Mouse (Mus musculus) CH12.LX (cell line): ENCODE measurements at regions not wholly inside any gene's neighbourhood (a gene's known extent, or its start where the extent isn't known, plus 50 kb on each side); places are given as distances from the start of the nearest gene placed in this dataset.
A peak's percentile ranks its signal among the peaks of the same experiment; 100 is the strongest.

Experiments
- DNase-seq: peaks from one replicate; pipeline ENCODE4 v3.0.0-alpha.2; 2013; ENCODE audit errors: extremely low read depth
- H3K27ac ChIP-seq: 2 replicates; pipeline ENCODE4 v1.5.1; 2012; ENCODE audit warnings: low read depth, mild to moderate bottlenecking, control low read depth, moderate library complexity; ENCODE audit not compliant: insufficient read depth
- H3K27me3 ChIP-seq: replicated peaks from 2 replicates; pipeline ENCODE3; 2012; ENCODE audit warnings: inconsistent platforms
- H3K36me3 ChIP-seq, 2 experiments: replicated peaks in 1 of 2; 2 replicates each; pipeline versions ENCODE3 to v1.6.1; 2012; ENCODE audit warnings: inconsistent platforms in 1 of 2, low read length in 1 of 2, mild to moderate bottlenecking in 1 of 2, mixed read lengths in 1 of 2, moderate library complexity in 1 of 2; ENCODE audit not compliant: control insufficient read depth in 1 of 2, insufficient read depth in 1 of 2
- H3K4me1 ChIP-seq, 2 experiments: 2 replicates each; pipeline ENCODE4 v1.6.1; 2012; ENCODE audit warnings: inconsistent platforms in 1 of 2, moderate library complexity in 1 of 2; ENCODE audit not compliant: insufficient read depth in 2 of 2, control insufficient read depth in 1 of 2
- H3K4me2 ChIP-seq: 2 replicates; pipeline ENCODE4 v1.6.1; 2012; ENCODE audit warnings: low read depth, mild to moderate bottlenecking, control low read depth; ENCODE audit not compliant: poor library complexity, insufficient read depth, severe bottlenecking
- H3K4me3 ChIP-seq, 3 experiments: fragments of 150-350 bp in 1 of 3; sonication (generic) in 1 of 3; replicated peaks in 1 of 3; 2 replicates each; pipeline versions ENCODE3 to v1.5.1; 2011 to 2012; ENCODE audit warnings: low read depth in 2 of 3, low read length in 2 of 3, mild to moderate bottlenecking in 2 of 3, moderate library complexity in 2 of 3, control low read depth in 1 of 3, improper control_type of control experiment in 1 of 3, inconsistent platforms in 1 of 3, mixed read lengths in 1 of 3; ENCODE audit not compliant: poor library complexity in 1 of 3
- H3K79me2 ChIP-seq: replicated peaks from 2 replicates; pipeline ENCODE4 v1.6.1; 2012; ENCODE audit warnings: mild to moderate bottlenecking, moderate library complexity; ENCODE audit not compliant: control insufficient read depth, poor library complexity, insufficient read depth, severe bottlenecking; ENCODE audit errors: extremely low read depth
- H3K9ac ChIP-seq: 2 replicates; pipeline ENCODE4 v1.6.1; 2012; ENCODE audit warnings: low read depth, mild to moderate bottlenecking, control low read depth, moderate library complexity; ENCODE audit not compliant: insufficient read depth
- H3K9me3 ChIP-seq: replicated peaks from 2 replicates; pipeline ENCODE3; 2012; ENCODE audit warnings: low read length, inconsistent platforms, mixed read lengths
- BHLHE40 ChIP-seq: IDR thresholded peaks from 2 replicates; pipeline ENCODE4 v1.6.1; 2011; ENCODE audit warnings: mild to moderate bottlenecking, low read depth, low read length, improper control_type of control experiment
- CHD1 ChIP-seq: IDR thresholded peaks from 2 replicates; pipeline ENCODE4 v1.6.1; 2012; ENCODE audit warnings: low read depth, low read length, improper control_type of control experiment, inconsistent platforms
- CHD2 ChIP-seq: IDR thresholded peaks from 2 replicates; pipeline ENCODE4 v1.6.1; 2011; ENCODE audit warnings: low read length, improper control_type of control experiment
- CTCF ChIP-seq, 2 experiments: IDR thresholded peaks in 1 of 2; conservative IDR thresholded peaks in 1 of 2; 2 replicates each; pipeline ENCODE4 v1.5.1; 2011 to 2012; ENCODE audit warnings: low read depth in 2 of 2, low read length in 2 of 2, improper control_type of control experiment in 1 of 2, inconsistent platforms in 1 of 2, mild to moderate bottlenecking in 1 of 2, moderate library complexity in 1 of 2
- E2F4 ChIP-seq: IDR thresholded peaks from 2 replicates; pipeline ENCODE4 v1.6.1; 2011; ENCODE audit warnings: low read depth, low read length, improper control_type of control experiment; ENCODE audit not compliant: insufficient replicate concordance
- ELF1 ChIP-seq: IDR thresholded peaks from 2 replicates; pipeline ENCODE4 v1.6.1; 2014; ENCODE audit warnings: low read depth, mild to moderate bottlenecking, inconsistent platforms, low read length, improper control_type of control experiment
- GABPA ChIP-seq: IDR thresholded peaks from 2 replicates; pipeline ENCODE4 v1.6.1; 2012; ENCODE audit warnings: low read depth, low read length, improper control_type of control experiment, inconsistent platforms; ENCODE audit not compliant: insufficient replicate concordance
- HCFC1 ChIP-seq: IDR thresholded peaks from 2 replicates; pipeline ENCODE4 v1.6.1; 2012; ENCODE audit warnings: low read depth, mild to moderate bottlenecking, inconsistent platforms, low read length, improper control_type of control experiment
- JUN ChIP-seq: IDR thresholded peaks from 2 replicates; pipeline ENCODE4 v1.6.1; 2011; ENCODE audit warnings: low read depth, mild to moderate bottlenecking, low read length, improper control_type of control experiment, moderate library complexity; ENCODE audit not compliant: insufficient read depth
- JUND ChIP-seq: conservative IDR thresholded peaks from 2 replicates; pipeline ENCODE4 v1.6.1; 2011; ENCODE audit warnings: low read depth, low read length, improper control_type of control experiment
- MAFK ChIP-seq: IDR thresholded peaks from 2 replicates; pipeline ENCODE4 v1.6.1; 2011; ENCODE audit warnings: low read length, improper control_type of control experiment; ENCODE audit not compliant: insufficient replicate concordance
- MAZ ChIP-seq: IDR thresholded peaks from 2 replicates; pipeline ENCODE4 v1.6.1; 2012; ENCODE audit warnings: low read depth, mild to moderate bottlenecking, inconsistent platforms, low read length, improper control_type of control experiment, moderate library complexity
- MXI1 ChIP-seq: IDR thresholded peaks from 2 replicates; pipeline ENCODE4 v1.6.1; 2011; ENCODE audit warnings: mild to moderate bottlenecking, low read depth, low read length, improper control_type of control experiment
- NELFE ChIP-seq: IDR thresholded peaks from 2 replicates; pipeline ENCODE4 v1.6.1; 2011; ENCODE audit warnings: low read depth, low read length, improper control_type of control experiment
- PAX5 ChIP-seq: IDR thresholded peaks from 2 replicates; pipeline ENCODE4 v1.6.1; 2012; ENCODE audit warnings: low read length, inconsistent platforms, mixed read lengths
- POLR2A ChIP-seq: IDR thresholded peaks from 2 replicates; pipeline ENCODE4 v1.6.1; 2011; ENCODE audit warnings: low read depth, mild to moderate bottlenecking, improper control_type of control experiment, low read length
- POLR2AphosphoS2 ChIP-seq: IDR thresholded peaks from 2 replicates; pipeline ENCODE4 v1.6.1; 2011; ENCODE audit warnings: low read depth, low read length, improper control_type of control experiment
- RAD21 ChIP-seq: IDR thresholded peaks from 2 replicates; pipeline ENCODE4 v1.6.1; 2011; ENCODE audit warnings: low read depth, mild to moderate bottlenecking, low read length, improper control_type of control experiment, moderate library complexity
- RCOR1 ChIP-seq: conservative IDR thresholded peaks from 2 replicates; pipeline ENCODE4 v1.6.1; 2012; ENCODE audit warnings: low read depth, mild to moderate bottlenecking, inconsistent platforms, low read length, improper control_type of control experiment
- UBTF ChIP-seq: IDR thresholded peaks from 2 replicates; pipeline ENCODE4 v1.6.1; 2012; ENCODE audit warnings: low read depth, mild to moderate bottlenecking, inconsistent platforms, low read length, improper control_type of control experiment, moderate library complexity
- USF1 ChIP-seq: IDR thresholded peaks from 2 replicates; pipeline ENCODE4 v1.6.1; 2014; ENCODE audit warnings: low read depth, mild to moderate bottlenecking, inconsistent platforms, low read length, improper control_type of control experiment
- ZC3H11A ChIP-seq: IDR thresholded peaks from 2 replicates; pipeline ENCODE4 v1.6.1; 2012; ENCODE audit warnings: low read depth, mild to moderate bottlenecking, inconsistent platforms, low read length, improper control_type of control experiment
- ZKSCAN1 ChIP-seq: IDR thresholded peaks from 2 replicates; pipeline ENCODE4 v1.6.1; 2012; ENCODE audit warnings: low read depth, inconsistent platforms, low read length, improper control_type of control experiment, borderline replicate concordance
- ZNF384 ChIP-seq: IDR thresholded peaks from 2 replicates; pipeline ENCODE4 v1.6.1; 2012; ENCODE audit warnings: low read depth, low read length, improper control_type of control experiment, inconsistent platforms
- dilution Hi-C: fragments of 300-500 bp; cut with MboI; formaldehyde crosslinking; loops from 2 replicates; pipeline ENCODE4 v1.14.3; 2020; ENCODE audit warnings: low sequenced_read_pairs; ENCODE audit not compliant: extremely low pct_unique_long_range_greater_than_20kb, extremely low pct_ligation_motif_present
- in situ Hi-C: fragments of 300-500 bp; cut with MboI; formaldehyde crosslinking; loops from 3 replicates; pipeline ENCODE4 v1.14.3; 2019; ENCODE audit warnings: low sequenced_read_pairs, low pct_ligation_motif_present, low pct_unique_long_range_greater_than_20kb, mixed read lengths

GRCm38 (mm10) chr17:29430401-29430800 is 60.2 kb upstream of the Pim1 start:
- no peak for DNase-seq
- TF ChIP-seq JUN, result peak; percentile 19; the same call in 1 of the 2 replicates
- TF ChIP-seq ZKSCAN1, result no peak
- TF ChIP-seq NELFE, result no peak
- TF ChIP-seq CHD2, result 0 out of 2 replicates have a peak, but pooled peaks have one; percentile 21
- peaks cover 3 to 66% of the 10 kb centered on the region in 2 experiments for H3K36me3 ChIP-seq
- H3K9ac ChIP-seq, result no peak overlapping the region
- in situ Hi-C loops (loop anchor here (5.0 kb wide), 1 partner anchor 33 kb away; no protein-coding TSS in a partner anchor), dilution Hi-C loops (no loop called here)
- H3K27me3 ChIP-seq, result no peaks in the 10 kb centered on the region
- H3K4me3 ChIP-seq, result no peak overlapping the region
- H3K27ac ChIP-seq, result no peak overlapping the region
- no peak overlapping the region for H3K4me2 ChIP-seq
- peaks cover 24 to 65% of the 10 kb centered on the region in 2 experiments for H3K4me1 ChIP-seq
- H3K79me2 ChIP-seq, result peaks cover 16% of the 10 kb centered on the region
- peaks cover 4% of the 10 kb centered on the region for H3K9me3 ChIP-seq

- Histone ChIP-seq H3K4me2 (no peak overlapping the region), H3K27ac (no peak overlapping the region), H3K27me3 (no peaks in the 10 kb centered on the region), H3K9me3 (peaks cover 4% of the 10 kb centered on the region), H3K79me2 (peaks cover 16% of the 10 kb centered on the region), H3K36me3 (peaks cover 3 to 64% of the 10 kb centered on the region in 2 experiments), H3K4me1 (peaks cover 24 to 65% of the 10 kb centered on the region in 2 experiments), H3K4me3 (no peak overlapping the region), H3K9ac (no peak overlapping the region)
- DNase-seq, result no peak
- peak; percentile 10 to 40; a peak in 2 of 4 replicates for TF ChIP-seq CTCF (conservative IDR thresholded peaks at IDR 0.05 in 1 of 2, IDR thresholded peaks at IDR 0.05 in 1 of 2; ENCODE audit: low read depth in 2 of 2, low read length in 2 of 2)
- TF ChIP-seq RCOR1, result no peak
- dilution Hi-C loops, result no loop called here
- in situ Hi-C loops, result loop anchor here (5.0 kb wide), 1 partner anchor 34 kb away; no protein-coding TSS in a partner anchor
Observed at GRCm38 (mm10) chr17:29430806-29431205, 59.7 kb upstream of the Pim1 start.

- peaks cover 3 to 58% of the 10 kb centered on the region in 2 experiments for H3K36me3 ChIP-seq
- dilution Hi-C loops, result no loop called here
- H3K27me3 ChIP-seq, result no peaks in the 10 kb centered on the region
- peak overlapping the region; percentile 58; the same call in 1 of the 2 replicates for H3K9ac ChIP-seq
- peak overlapping the region; percentile 85 for H3K4me2 ChIP-seq
- DNase-seq, result peak; percentile 89
- peak overlapping the region in 2 of 3 experiments; percentile 83 to 88 for H3K4me3 ChIP-seq
- in situ Hi-C loops, result loop anchor here (5.0 kb wide), 1 partner anchor 34 kb away; no protein-coding TSS in a partner anchor
- peaks cover 4% of the 10 kb centered on the region for H3K9me3 ChIP-seq
- H3K4me1 ChIP-seq, result peaks cover 24 to 59% of the 10 kb centered on the region in 2 experiments
- H3K27ac ChIP-seq, result peak overlapping the region; percentile 90
- H3K79me2 ChIP-seq, result peaks cover 16% of the 10 kb centered on the region
- TF ChIP-seq MXI1, result peak; percentile 85; the same call in 1 of the 2 replicates
- TF ChIP-seq MAZ, result peak; percentile 78
- TF ChIP-seq E2F4, result no peak
- TF ChIP-seq HCFC1, result no peak
- no peak for TF ChIP-seq MAFK
- 0 out of 2 replicates have a peak, but pooled peaks have one; percentile 14 for TF ChIP-seq JUND
- peak; percentile 96 for TF ChIP-seq POLR2AphosphoS2
- TF ChIP-seq PAX5, result no peak
- no peak for TF ChIP-seq ZC3H11A
- TF ChIP-seq ZNF384, result no peak
- peak; percentile 63 for TF ChIP-seq BHLHE40
- no peak for TF ChIP-seq GABPA
- no peak for TF ChIP-seq ELF1
- peak; percentile 14; the same call in 1 of the 2 replicates for TF ChIP-seq USF1
- peak; percentile 2; the same call in 1 of the 2 replicates for TF ChIP-seq CHD1
- TF ChIP-seq JUN, result no peak
- TF ChIP-seq POLR2A, result peak; percentile 64
- TF ChIP-seq UBTF, result no peak
- TF ChIP-seq RAD21, result no peak
Observed at GRCm38 (mm10) chr17:29431553-29432297, 58.8 kb upstream of the Pim1 start.
